Mouse (Mus musculus) forebrain, embryonic 11.5 days (tissue): ENCODE measurements at regions not wholly inside any gene's neighbourhood (a gene's known extent, or its start where the extent isn't known, plus 50 kb on each side); places are given as distances from the start of the nearest gene placed in this dataset.

Source experiments
- ATAC-seq: fragments of 200-750 bp; cut with Nextera tagmentation; replicated peaks from 2 replicates; pipeline ENCODE4 v1.8.0; 2017; ENCODE audit warnings: moderate TSS enrichment; ENCODE audit not compliant: low FRiP score
- DNase-seq: peaks from one replicate; pipeline ENCODE4 v3.0.0-alpha.2; 2017; ENCODE audit warnings: low spot score
- H3K27ac ChIP-seq: fragments of 300-500 bp; sonication (generic); 2 replicates; pipeline ENCODE4 v1.5.1; 2014; ENCODE audit warnings: low read depth, low read length
- H3K27me3 ChIP-seq: fragments of 300-500 bp; sonication (generic); 2 replicates; pipeline ENCODE4 v1.6.1; 2014; ENCODE audit warnings: mild to moderate bottlenecking, low read length, mixed read lengths; ENCODE audit not compliant: control insufficient read depth, insufficient read depth
- H3K36me3 ChIP-seq: fragments of 300-500 bp; sonication (generic); 2 replicates; pipeline ENCODE4 v1.6.1; 2014; ENCODE audit warnings: mild to moderate bottlenecking, low read length, moderate library complexity, mixed read lengths; ENCODE audit not compliant: control insufficient read depth, insufficient read depth
- H3K4me1 ChIP-seq: fragments of 300-500 bp; sonication (generic); replicated peaks from 2 replicates; pipeline ENCODE4 v1.6.1; 2014; ENCODE audit warnings: low read length, mixed read lengths; ENCODE audit not compliant: control insufficient read depth, insufficient read depth
- H3K4me2 ChIP-seq: fragments of 300-500 bp; sonication (generic); 2 replicates; pipeline ENCODE4 v1.6.1; 2014; ENCODE audit warnings: low read depth, mild to moderate bottlenecking, low read length, moderate library complexity, mixed read lengths; ENCODE audit not compliant: severe bottlenecking
- H3K4me3 ChIP-seq: fragments of 300-500 bp; sonication (generic); 2 replicates; pipeline ENCODE4 v1.5.1; 2014; ENCODE audit warnings: low read depth, low read length
- H3K9ac ChIP-seq: fragments of 300-500 bp; sonication (generic); 2 replicates; pipeline ENCODE4 v1.6.1; 2014; ENCODE audit warnings: low read length
- H3K9me3 ChIP-seq: fragments of 300-500 bp; sonication (generic); 2 replicates; pipeline ENCODE4 v1.6.1; 2016; ENCODE audit warnings: low read length, mixed read lengths; ENCODE audit not compliant: control insufficient read depth
- WGBS: fragments of 180-500 bp; shearing (Covaris S2); extraction: QIAGEN DNeasy Blood & Tissue Kit; methylation state at CpG from one replicate; pipeline ENCODE4 v1.1.7; 2014; 5-methylcytosine and 5-hydroxymethylcytosine counted together

DNA sequence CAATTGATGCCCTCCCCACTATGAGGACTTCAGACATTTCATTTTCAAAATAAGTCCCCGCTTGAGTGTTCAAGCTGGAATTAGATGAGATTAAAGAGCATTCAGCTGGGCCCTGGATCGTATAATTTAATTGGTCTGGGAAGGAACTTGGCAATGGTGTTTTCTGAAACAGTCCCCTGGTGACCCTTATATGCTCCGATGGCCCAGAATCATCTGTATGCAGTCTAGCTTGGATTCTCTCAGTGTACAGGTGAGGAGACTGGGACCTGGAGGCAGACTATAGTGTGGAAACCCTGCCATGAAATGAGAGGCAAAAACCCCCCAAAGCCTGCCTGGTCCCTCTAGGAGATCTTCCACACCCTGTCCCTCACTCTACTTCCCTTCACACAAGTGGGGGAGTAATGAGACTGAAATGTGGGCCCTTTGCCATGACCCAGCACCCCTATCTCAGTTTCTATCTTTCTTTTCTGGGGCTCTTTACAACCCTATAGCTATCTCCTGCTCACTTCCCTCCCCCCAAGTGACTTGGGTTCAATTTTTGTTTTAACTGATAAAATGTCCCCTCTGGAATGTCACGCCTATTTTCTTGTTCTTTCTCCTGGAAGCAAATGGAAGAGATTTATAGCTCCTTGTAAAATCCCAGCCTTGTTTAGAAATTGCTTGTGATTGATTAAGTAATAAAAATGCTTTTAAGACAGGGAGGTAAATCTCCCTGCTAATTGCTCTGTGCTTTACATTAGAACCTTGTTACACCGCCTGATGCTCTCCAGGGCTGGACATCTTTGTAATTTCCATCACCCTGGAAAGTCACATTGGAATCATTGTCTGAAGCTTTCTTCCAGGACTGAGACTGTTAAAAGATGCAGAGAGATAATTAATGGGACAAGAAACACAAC is 64.7 kb upstream of the Agbl1 start:
- no peaks in the 10 kb centered on the region for H3K36me3 ChIP-seq
- H3K4me1 ChIP-seq, result no peaks in the 10 kb centered on the region
- H3K9me3 ChIP-seq, result no peaks in the 10 kb centered on the region
- H3K9ac ChIP-seq, result no peak overlapping the region
- no peak overlapping the region for H3K27ac ChIP-seq
- no peak for DNase-seq
- ATAC-seq, result no peak
- 88% methylated on average over 5 of the region's 5 CpGs for WGBS
- no peaks in the 10 kb centered on the region for H3K27me3 ChIP-seq
- no peak overlapping the region for H3K4me3 ChIP-seq
- no peak overlapping the region for H3K4me2 ChIP-seq

DNA sequence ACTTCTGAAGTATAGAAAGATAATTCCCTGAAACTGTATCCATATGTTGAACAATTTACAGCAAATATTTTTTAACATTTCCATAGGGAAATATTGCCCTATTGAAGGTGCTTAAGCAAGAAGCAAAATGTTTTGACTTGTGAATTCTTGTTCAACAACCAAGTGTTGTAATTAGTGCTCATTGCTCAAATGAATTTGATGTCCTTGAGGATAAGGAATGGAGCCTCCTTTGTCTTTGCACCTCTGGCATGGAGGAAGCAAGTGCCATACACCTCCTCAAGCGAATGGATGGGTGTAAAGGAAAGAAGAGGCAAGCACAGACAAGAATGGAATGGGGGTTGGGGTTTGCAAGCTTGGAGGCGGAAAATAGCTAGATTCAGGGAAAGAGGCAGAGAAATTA is 59.2 kb upstream of the Agbl1 start:
- no peaks in the 10 kb centered on the region for H3K4me1 ChIP-seq
- ATAC-seq (no peak), DNase-seq (no peak)
- H3K36me3 ChIP-seq, result no peaks in the 10 kb centered on the region
- no peak overlapping the region for H3K27ac ChIP-seq
- H3K9ac ChIP-seq, result no peak overlapping the region
- no peak overlapping the region for H3K4me3 ChIP-seq
- no peak overlapping the region for H3K4me2 ChIP-seq
- WGBS, result 89% methylated on average over 2 of the region's 2 CpGs
- no peaks in the 10 kb centered on the region for H3K27me3 ChIP-seq
- no peaks in the 10 kb centered on the region for H3K9me3 ChIP-seq

DNA sequence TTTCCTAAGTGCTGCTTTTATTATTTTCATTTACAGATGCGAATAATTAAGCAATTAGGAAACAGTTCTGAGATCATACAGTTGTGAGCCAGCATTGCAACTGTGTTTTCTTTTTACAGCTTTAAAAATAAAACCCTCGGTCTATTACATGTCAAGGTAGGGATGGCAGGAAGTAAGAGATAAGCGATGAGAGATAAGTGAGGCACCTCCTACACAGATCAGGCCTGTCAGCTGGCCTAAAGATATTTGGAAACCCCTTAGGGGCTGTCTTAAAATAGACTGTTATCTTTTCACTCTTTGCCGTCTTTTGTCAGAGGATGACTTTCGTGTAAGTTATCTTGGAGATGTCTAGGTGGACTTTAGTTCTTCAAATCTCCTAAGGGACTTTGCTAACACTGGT is 53.5 kb upstream of the Agbl1 start:
- ATAC-seq (no peak), DNase-seq (no peak)
- H3K36me3 ChIP-seq, result no peaks in the 10 kb centered on the region
- no peak overlapping the region for H3K4me3 ChIP-seq
- no peaks in the 10 kb centered on the region for H3K27me3 ChIP-seq
- H3K4me1 ChIP-seq, result no peaks in the 10 kb centered on the region
- H3K9me3 ChIP-seq, result no peaks in the 10 kb centered on the region
- no peak overlapping the region for H3K27ac ChIP-seq
- no peak overlapping the region for H3K4me2 ChIP-seq
- no peak overlapping the region for H3K9ac ChIP-seq
- 85% methylated on average over 5 of the region's 5 CpGs for WGBS

GRCm38 (mm10) chr7:76177420-76177819 is 52.3 kb upstream of the Agbl1 start:
- ATAC-seq (no peak), DNase-seq (no peak)
- H3K36me3 ChIP-seq, result no peaks in the 10 kb centered on the region
- no peak overlapping the region for H3K4me2 ChIP-seq
- no peaks in the 10 kb centered on the region for H3K27me3 ChIP-seq
- H3K9ac ChIP-seq, result no peak overlapping the region
- no peaks in the 10 kb centered on the region for H3K9me3 ChIP-seq
- WGBS, result 80% methylated on average over 2 of the region's 2 CpGs
- H3K4me1 ChIP-seq, result no peaks in the 10 kb centered on the region
- H3K27ac ChIP-seq, result no peak overlapping the region
- no peak overlapping the region for H3K4me3 ChIP-seq
